Mouse (Mus musculus): Measurements from ENCODE around the gene Timm13.

Timm13 gene

DNA sequence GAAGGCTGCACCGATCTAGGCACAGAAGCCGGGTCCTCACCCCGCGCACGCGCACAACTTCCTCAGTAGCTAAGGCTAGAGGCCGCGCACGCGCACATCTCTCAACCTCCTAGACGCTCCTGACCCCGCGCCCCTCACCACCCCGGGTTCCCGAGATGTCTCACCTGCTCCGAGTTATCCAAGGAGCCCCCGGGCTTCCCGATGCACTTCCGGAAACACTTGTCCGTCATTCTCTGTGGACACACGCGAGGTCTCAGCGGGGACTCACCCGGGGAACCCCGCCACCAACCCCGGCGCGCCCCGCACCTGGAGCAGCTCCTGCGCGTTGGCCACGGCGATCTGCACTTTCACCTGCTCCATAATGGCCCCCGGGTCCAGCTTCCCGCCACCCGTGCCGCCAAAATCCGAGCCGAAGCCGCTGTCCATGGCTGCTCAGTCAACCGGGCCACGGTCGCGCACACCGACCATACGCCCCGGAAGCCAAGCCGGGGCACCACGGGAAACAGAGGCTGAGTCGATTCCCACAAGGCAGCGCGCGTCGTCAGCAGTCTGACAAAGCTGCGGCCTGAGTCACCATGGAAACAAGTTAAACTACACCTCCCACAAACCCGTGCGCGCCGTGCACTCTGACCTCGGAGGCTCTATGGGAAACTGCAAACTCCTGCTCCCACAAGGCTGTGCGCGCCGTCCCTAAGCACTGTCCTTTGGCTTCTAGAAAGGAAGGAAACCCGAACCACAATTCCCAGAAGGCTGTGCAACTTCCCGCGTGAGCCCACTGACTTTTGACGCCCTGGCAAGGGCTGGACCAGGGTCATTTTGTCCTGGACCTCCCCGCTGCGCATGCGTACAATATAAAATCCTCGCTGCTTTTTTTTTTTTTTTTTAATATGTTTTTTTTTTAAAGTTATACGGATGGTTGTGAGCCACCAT lies at the start of gene Timm13:
Timm13 (minus strand) TSS at position 652 of the 930 bp plus-strand sequence.
- DNase-seq (ENCODE audit: low read depth, low spot score): peak; percentile 99

- DNase-seq (ENCODE audit: low read depth, low spot score): no peak
These were observed 49.5 kb upstream of the Timm13 start for GRCm38 (mm10) chr10:80950314-80950713.

- no peak for DNase-seq (ENCODE audit: low read depth, low spot score)
These were observed 48.3 kb upstream of the Timm13 start for GRCm38 (mm10) chr10:80949081-80949480.

DNA sequence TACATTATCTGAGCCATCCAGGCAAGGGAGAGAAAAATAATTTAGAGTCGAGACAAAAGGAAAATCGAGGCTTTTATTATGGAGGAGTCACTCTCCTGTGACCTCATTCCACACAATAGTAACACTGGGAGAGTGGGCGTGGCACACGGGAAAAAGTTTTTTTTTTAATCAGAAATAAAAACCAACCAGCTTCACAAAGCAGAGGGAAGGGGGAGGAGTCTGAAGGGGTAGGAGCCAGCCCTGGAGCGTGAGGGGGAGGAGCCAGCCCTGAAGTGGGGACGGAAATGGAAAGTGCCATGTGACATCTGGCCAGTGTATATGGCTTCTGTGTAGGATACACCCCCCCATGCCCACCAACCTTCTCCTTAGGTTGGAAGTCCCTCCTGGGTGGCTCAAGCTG lies 47.8 kb upstream of the Timm13 start:
- DNase-seq (ENCODE audit: low read depth, low spot score): no peak

- no peak for DNase-seq (ENCODE audit: low read depth, low spot score)
These were observed 47.0 kb upstream of the Timm13 start for GRCm38 (mm10) chr10:80947802-80948201.

- peak; percentile 42 for DNase-seq (ENCODE audit: low read depth, low spot score)
These were observed 46.1 kb upstream of the Timm13 start for GRCm38 (mm10) chr10:80946684-80947437.

- no peak for DNase-seq (ENCODE audit: low read depth, low spot score)
These were observed 43.5 kb upstream of the Timm13 start for GRCm38 (mm10) chr10:80944231-80944630.

DNA sequence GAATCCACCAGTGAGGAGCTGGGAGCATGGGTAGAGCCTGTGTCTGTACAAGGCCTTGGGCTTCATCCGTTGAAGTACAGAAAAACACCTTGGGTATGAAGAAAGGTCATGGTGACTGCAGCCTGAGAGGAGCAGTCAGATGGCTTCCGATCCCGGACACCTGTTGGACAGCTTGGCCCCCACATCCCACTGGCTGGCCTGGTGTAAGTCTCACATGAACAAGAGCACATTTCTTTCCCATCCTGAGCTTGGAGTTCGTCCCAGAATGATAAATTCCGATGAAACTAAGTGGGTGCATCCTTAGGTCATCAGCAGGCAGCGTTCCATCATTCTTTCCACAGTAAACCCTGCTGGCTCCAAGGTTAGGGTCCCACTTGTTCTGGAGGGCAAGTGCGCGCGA lies 42.9 kb upstream of the Timm13 start:
- DNase-seq (ENCODE audit: low read depth, low spot score): no peak

DNA sequence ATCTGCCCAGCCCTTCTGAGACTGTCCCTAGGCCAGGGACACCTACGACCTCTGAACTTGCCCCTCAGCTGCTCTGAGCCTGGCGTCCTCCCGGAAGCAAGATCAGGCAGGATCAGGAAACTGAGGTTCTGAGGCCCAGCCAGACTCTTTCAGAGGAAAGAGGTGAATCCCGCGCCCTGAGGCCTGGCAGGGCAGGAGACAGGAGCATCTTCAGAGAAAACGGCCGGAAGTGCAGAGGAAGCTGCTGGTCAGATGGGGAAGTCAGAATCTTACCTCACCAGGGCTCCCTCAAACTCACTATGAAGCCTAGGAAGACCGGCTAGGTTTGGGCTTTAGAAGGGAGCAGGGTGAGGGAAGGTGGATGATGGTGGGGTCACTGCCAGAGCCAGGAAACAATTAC lies 42.1 kb upstream of the Timm13 start:
- DNase-seq (ENCODE audit: low read depth, low spot score): no peak

GRCm38 (mm10) chr10:80940988-80941347 lies 40.2 kb upstream of the Timm13 start:
- DNase-seq (ENCODE audit: low read depth, low spot score): no peak

DNA sequence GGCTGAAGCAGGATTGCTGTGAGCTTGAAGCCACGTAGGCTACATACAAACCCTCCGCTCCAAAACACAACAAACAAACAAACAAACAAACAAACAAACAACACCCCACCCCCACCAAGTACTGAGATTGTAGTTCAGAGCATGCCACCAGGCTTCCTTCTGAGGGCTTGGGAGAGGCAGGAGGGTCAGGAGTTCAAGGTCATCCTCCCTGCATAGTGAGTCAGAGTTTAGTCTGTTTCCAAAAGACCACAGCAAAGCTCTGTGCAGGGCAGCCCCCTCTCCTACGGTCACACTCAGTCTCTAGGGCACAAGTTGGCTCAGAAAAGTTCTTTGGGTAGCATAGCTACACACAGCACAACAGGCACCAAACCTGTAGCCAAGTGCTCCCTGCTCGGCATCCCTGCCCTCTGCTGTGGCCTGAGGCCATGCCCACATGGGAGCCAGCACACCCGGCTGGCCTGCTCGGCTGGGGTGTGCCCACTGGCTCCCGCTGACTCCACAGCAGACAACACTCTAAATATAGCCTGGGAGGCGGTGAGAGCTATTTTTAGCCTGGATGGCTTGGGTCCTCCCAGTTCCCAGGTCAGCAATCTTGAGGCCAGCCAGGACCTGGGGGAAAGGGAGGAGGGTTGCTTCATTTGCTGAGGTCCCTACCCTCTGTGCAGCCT lies 39.7 kb upstream of the Timm13 start:
- peak; percentile 20 for DNase-seq (ENCODE audit: low read depth, low spot score)

- peak; percentile 92 for DNase-seq (ENCODE audit: low read depth, low spot score)
These were observed 38.9 kb upstream of the Timm13 start for GRCm38 (mm10) chr10:80939671-80940070.

DNA sequence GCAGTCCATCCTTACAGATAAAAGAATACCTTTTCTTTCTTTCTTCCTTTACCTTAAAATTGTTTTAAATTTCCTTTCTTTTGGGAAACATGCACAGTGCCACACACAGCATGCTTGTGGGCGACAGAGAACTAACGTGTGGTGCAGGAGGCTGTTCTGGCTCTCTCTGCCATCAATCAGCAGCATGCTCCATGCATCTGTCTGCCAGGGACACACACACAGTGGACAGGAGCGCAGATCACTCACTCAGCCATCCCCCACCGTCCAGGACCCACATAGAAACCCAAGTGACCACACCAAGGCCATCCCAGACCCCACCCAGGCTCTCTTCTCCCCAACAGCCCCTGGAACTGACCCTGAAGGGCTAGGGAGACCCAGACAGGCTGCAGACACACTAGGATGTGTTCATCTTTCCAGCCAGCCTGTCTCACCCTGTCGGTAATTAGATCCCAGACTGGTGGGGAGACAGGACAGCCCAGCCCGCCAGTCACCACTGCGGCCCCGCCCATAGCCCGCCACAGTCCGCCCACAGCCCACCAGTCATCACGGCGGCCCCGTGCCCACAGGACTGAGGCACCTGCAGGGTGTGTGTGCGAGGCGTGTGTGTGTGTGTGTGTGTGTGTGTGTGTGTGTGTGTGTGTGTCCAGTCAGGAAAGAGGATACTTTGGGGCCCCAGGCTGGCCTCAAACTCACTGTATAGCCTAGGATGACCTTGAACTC lies 38.2 kb upstream of the Timm13 start:
- peak; percentile 67 for DNase-seq (ENCODE audit: low read depth, low spot score)

DNA sequence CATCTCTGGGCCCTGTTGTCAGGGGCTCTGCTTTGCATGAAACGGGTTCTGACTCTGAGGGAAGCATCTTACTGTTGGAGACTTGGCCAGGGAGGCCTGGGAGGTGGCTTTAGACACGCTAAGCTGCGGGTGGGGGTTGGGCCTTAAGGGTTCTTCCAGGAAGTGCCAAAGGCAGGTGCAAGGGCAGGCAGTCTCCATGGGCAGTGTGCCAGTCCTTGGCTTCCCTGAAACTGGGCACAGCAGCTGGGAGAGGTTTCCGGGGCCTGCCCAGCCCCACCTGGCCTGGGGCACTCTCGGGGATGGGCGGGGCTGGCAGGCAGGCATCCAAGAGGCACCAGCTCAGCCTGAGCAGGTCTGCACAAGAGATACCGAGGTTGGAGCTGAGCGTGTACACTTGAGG lies 36.9 kb upstream of the Timm13 start:
- DNase-seq (ENCODE audit: low read depth, low spot score): peak; percentile 24

DNA sequence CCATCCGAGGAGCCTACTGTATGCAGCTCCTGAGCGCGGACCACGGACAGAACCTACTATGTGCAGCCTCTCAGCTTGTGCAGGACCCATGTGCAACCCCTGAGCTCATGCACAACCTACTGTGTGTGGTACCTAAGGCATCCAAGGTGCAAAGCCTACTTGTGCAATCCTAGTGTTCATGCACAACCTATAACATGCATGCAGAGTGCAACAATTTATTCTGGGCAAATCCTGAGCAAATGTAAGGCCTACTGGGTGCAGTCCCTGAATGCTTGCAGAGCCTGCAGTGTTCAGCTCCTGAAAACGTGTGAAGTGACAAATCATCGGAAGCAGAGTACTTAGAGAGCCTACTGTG lies 36.0 kb upstream of the Timm13 start:
- no peak for DNase-seq (ENCODE audit: low read depth, low spot score)

DNA sequence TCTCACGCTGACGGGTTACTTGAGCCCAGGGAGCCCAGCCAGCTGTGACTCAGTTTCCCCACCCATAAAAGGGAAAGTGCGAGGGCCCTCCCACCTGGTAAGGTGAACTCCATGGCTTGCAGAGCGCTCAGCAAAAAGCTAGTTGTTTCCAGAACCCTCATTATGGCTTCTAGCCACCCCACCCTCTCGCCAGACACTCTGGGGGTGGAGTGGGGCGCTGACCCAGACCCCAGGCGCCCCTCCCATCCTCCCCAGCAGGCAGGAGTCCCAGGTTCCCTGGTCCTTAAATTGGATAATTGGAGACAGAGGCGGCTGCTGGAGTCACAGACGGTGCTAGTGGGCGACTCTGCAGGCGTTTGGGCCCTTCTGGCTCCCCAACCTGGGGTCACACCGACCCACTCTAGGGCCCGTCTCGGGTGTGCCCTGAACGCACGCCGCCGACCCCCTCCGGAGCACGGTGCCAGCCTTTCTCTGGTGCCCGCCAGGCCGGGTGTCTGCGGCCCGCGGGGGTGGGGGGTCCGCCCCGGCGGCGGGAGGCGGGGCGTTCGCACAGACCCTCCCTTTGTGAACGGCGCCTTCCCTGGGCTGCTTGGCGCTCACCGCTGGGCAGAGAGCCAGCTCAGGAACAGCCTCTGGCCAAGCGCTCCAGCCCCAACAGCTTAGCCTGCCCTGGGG lies 35.5 kb upstream of the Timm13 start:
- peak; percentile 35 for DNase-seq (ENCODE audit: low read depth, low spot score)

DNA sequence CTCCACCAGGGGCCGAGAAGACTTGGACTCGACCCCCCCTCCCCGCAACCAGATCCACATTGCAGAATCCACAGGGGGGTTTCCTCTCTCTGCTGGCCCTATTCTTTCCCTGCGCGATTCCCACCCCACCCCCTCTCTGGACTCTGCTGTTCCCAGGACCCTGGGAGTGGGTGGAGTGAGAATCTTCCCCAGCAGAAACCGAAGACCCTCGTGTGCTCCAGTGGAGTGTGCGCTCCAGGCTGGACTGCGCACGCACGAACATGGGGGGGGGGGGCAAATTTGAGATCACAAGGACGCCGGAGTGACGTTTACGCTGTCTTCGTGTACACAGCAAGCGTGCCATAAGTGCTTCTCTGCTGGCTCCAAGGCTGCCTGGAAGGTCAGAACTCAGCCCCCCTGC lies 34.9 kb upstream of the Timm13 start:
- peak; percentile 23 for DNase-seq (ENCODE audit: low read depth, low spot score)

GRCm38 (mm10) chr10:80935241-80935640 lies 34.5 kb upstream of the Timm13 start:
- DNase-seq (ENCODE audit: low read depth, low spot score): peak; percentile 27

DNA sequence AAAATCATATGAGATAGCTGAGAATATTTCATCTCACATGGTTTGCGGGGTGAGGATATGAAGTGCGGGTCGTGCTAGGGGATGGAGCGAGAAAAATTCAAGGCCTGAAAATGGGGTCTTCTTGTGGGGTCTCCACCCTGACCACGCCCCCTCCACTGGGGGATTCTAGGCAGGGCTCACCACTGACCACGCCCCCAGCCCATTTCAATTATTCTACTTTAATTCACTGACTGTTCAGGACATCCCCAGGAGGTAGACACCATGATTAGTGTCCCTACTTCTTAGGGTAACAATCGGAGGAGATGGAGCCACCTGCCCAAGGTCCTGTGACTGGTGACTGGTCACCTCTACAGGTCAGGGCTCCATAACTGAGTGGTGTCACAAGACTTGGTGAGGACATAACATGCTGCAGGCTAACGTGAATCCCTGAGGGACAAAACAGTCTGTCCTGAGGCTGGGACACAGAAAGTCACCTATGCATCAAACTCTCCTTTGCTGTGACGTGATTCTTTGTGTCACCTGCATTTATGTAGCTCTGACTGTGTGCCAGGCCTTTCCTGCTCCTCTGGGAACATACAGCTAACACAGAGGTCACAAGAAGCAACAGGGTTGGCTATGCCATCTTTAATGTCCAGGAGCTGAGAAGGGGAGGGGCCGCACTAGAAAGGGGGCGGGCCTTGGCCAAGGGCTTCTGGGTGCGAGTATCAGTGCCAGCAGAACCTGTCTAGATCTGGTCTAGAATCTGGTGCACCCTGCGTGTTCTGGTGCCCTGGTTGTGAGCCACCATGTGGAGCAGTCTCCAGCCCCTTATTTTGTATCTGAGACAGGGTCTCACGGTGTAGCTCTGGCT lies 33.6 kb upstream of the Timm13 start:
- no peak for DNase-seq (ENCODE audit: low read depth, low spot score)

DNA sequence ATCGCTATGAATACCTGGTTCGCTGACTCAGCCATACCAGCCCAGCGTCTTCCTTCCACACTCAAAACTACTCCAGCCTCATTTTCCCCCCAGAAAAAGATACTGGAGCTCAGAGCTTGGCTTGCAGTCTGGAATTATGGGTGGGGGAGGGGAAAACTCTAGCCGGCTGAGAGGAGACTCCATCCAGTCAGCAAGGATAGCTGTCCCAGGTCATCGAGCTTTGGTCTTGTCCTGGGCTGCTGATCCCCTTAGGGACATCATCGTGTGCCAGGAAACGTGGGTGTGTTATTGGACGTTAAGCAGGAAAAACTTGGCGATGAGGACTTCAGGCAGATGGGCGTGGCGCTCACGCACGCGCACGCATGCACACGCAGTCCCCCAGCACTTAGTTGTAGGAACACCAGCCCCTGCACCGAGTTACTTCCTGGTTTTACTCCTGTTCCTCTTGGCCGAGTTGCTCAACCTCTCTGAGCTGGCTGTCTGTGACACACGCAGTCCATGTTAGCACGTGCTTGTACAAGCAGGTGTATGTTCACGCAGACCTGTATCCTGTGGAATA lies 32.7 kb upstream of the Timm13 start:
- DNase-seq (ENCODE audit: low read depth, low spot score): peak; percentile 52

Data from CD4-positive, CD25-positive, alpha-beta regulatory T cell, adult 2 months (primary cell).